Mouse (Mus musculus) MEL (cell line): ENCODE measurements around the gene Borcs7. TPM values are rescaled to one million over a fixed set of nuclear protein-coding genes. Genes with fewer than 3 reads are reported as not detected.

Experiments
- DNase-seq: peaks from one replicate; pipeline ENCODE4 v3.0.0; 2011; ENCODE audit warnings: low read depth, low spot score
- H3K27ac ChIP-seq: 2 replicates; pipeline ENCODE4 v1.5.1; 2012; ENCODE audit warnings: low read depth, mild to moderate bottlenecking, control low read depth, low read length, moderate library complexity; ENCODE audit not compliant: control insufficient read depth
- H3K27me3 ChIP-seq, 2 experiments: fragments of 150-350 bp in 1 of 2; sonication (generic) in 1 of 2; 2 replicates each; pipeline ENCODE4 v1.6.1; 2012; ENCODE audit warnings: low read length in 2 of 2, mild to moderate bottlenecking in 2 of 2, improper control_type of control experiment in 1 of 2, moderate library complexity in 1 of 2; ENCODE audit not compliant: insufficient read depth in 2 of 2, control insufficient read depth in 1 of 2
- H3K36me3 ChIP-seq, 2 experiments: 2 replicates each; pipeline ENCODE4 v1.6.1; 2012 to 2014; ENCODE audit warnings: low read length in 2 of 2, improper control_type of control experiment in 1 of 2, inconsistent platforms in 1 of 2, mild to moderate bottlenecking in 1 of 2; ENCODE audit not compliant: insufficient read depth in 2 of 2, control insufficient read depth in 1 of 2
- H3K4me1 ChIP-seq, 2 experiments: fragments of 150-350 bp in 1 of 2; sonication (generic) in 1 of 2; 2 replicates each; pipeline ENCODE4 v1.6.1; 2012; ENCODE audit warnings: low read length in 2 of 2, improper control_type of control experiment in 1 of 2, mild to moderate bottlenecking in 1 of 2; ENCODE audit not compliant: insufficient read depth in 2 of 2, control insufficient read depth in 1 of 2
- H3K4me3 ChIP-seq, 2 experiments: fragments of 150-350 bp in 1 of 2; sonication (generic) in 1 of 2; 2 replicates each; pipeline ENCODE4 v1.5.1; 2012; ENCODE audit warnings: low read depth in 2 of 2, low read length in 2 of 2, mild to moderate bottlenecking in 2 of 2, moderate library complexity in 2 of 2, control low read depth in 1 of 2, improper control_type of control experiment in 1 of 2; ENCODE audit not compliant: control insufficient read depth in 1 of 2, insufficient read depth in 1 of 2
- H3K79me2 ChIP-seq: 2 replicates; pipeline ENCODE4 v1.6.1; 2012; ENCODE audit warnings: mild to moderate bottlenecking, low read length, moderate library complexity; ENCODE audit not compliant: control insufficient read depth, poor library complexity, insufficient read depth
- H3K9ac ChIP-seq: 2 replicates; pipeline ENCODE4 v1.6.1; 2012; ENCODE audit warnings: low read depth, mild to moderate bottlenecking, control low read depth, low read length, moderate library complexity; ENCODE audit not compliant: control insufficient read depth, poor library complexity, severe bottlenecking
- H3K9me3 ChIP-seq: fragments of 150-350 bp; sonication (generic); replicated peaks from 2 replicates; pipeline ENCODE4 v1.6.1; 2012; ENCODE audit warnings: mild to moderate bottlenecking, low read length, improper control_type of control experiment, moderate library complexity; ENCODE audit not compliant: insufficient read depth
- BHLHE40 ChIP-seq: IDR thresholded peaks from 2 replicates; pipeline ENCODE4 v1.6.1; 2012; ENCODE audit warnings: low read depth, mild to moderate bottlenecking, inconsistent platforms, low read length, improper control_type of control experiment, borderline replicate concordance
- CHD2 ChIP-seq: IDR thresholded peaks from 2 replicates; pipeline ENCODE4 v1.6.1; 2011; ENCODE audit warnings: low read length, improper control_type of control experiment
- EP300 ChIP-seq, 2 experiments: IDR thresholded peaks; 2 replicates each; pipeline ENCODE4 v1.6.1; 2011; ENCODE audit warnings: improper control_type of control experiment in 2 of 2, low read length in 2 of 2, low read depth in 1 of 2, mild to moderate bottlenecking in 1 of 2
- ETS1 ChIP-seq: IDR thresholded peaks from 2 replicates; pipeline ENCODE4 v1.6.1; 2012; ENCODE audit warnings: low read depth, mild to moderate bottlenecking, inconsistent platforms, low read length, improper control_type of control experiment, moderate library complexity
- GABPA ChIP-seq: IDR thresholded peaks from 2 replicates; pipeline ENCODE4 v1.6.1; 2012; ENCODE audit warnings: low read depth, mild to moderate bottlenecking, inconsistent platforms, low read length, improper control_type of control experiment, moderate library complexity
- GATA1 ChIP-seq: IDR thresholded peaks from 2 replicates; pipeline ENCODE4 v1.6.1; 2011; ENCODE audit warnings: low read depth, low read length, improper control_type of control experiment
- HCFC1 ChIP-seq: IDR thresholded peaks from 2 replicates; pipeline ENCODE4 v1.6.1; 2012; ENCODE audit warnings: low read depth, mild to moderate bottlenecking, inconsistent platforms, low read length, improper control_type of control experiment, moderate library complexity
- KAT2A ChIP-seq: conservative IDR thresholded peaks from 2 replicates; pipeline ENCODE4 v1.6.1; 2012; ENCODE audit warnings: low read depth, low read length, improper control_type of control experiment, inconsistent platforms
- MAX ChIP-seq: IDR thresholded peaks from 2 replicates; pipeline ENCODE4 v1.6.1; 2011; ENCODE audit warnings: low read length, improper control_type of control experiment
- MXI1 ChIP-seq: IDR thresholded peaks from 2 replicates; pipeline ENCODE4 v1.6.1; 2011; ENCODE audit warnings: mild to moderate bottlenecking, low read depth, low read length, improper control_type of control experiment
- MYB ChIP-seq: IDR thresholded peaks from 2 replicates; pipeline ENCODE4 v1.6.1; 2011; ENCODE audit warnings: mild to moderate bottlenecking, low read depth, low read length, improper control_type of control experiment
- MYC ChIP-seq: IDR thresholded peaks from 2 replicates; pipeline ENCODE4 v1.6.1; 2011; ENCODE audit warnings: low read depth, mild to moderate bottlenecking, low read length, improper control_type of control experiment, moderate library complexity
- NELFE ChIP-seq: IDR thresholded peaks from 2 replicates; pipeline ENCODE4 v1.6.1; 2011; ENCODE audit warnings: low read depth, low read length, improper control_type of control experiment
- POLR2A ChIP-seq, 2 experiments: IDR thresholded peaks; 2 replicates each; pipeline ENCODE4 v1.6.1; 2011 to 2012; ENCODE audit warnings: low read length in 2 of 2, mild to moderate bottlenecking in 2 of 2, control low read depth in 1 of 2, improper control_type of control experiment in 1 of 2, low read depth in 1 of 2, moderate library complexity in 1 of 2; ENCODE audit not compliant: control insufficient read depth in 1 of 2, insufficient read depth in 1 of 2, poor library complexity in 1 of 2
- POLR2AphosphoS2 ChIP-seq: IDR thresholded peaks from 2 replicates; pipeline ENCODE4 v1.6.1; 2011; ENCODE audit warnings: low read length, improper control_type of control experiment
- RCOR1 ChIP-seq: IDR thresholded peaks from 2 replicates; pipeline ENCODE4 v1.6.1; 2012; ENCODE audit warnings: low read depth, mild to moderate bottlenecking, inconsistent platforms, low read length, improper control_type of control experiment
- TCF12 ChIP-seq: IDR thresholded peaks from 2 replicates; pipeline ENCODE4 v1.6.1; 2014; ENCODE audit warnings: low read depth, mild to moderate bottlenecking, inconsistent platforms, low read length, improper control_type of control experiment, moderate library complexity
- UBTF ChIP-seq: IDR thresholded peaks from 2 replicates; pipeline ENCODE4 v1.6.1; 2012; ENCODE audit warnings: low read depth, mild to moderate bottlenecking, inconsistent platforms, low read length, improper control_type of control experiment, moderate library complexity, borderline replicate concordance; ENCODE audit not compliant: insufficient read depth
- USF1 ChIP-seq: IDR thresholded peaks from 2 replicates; pipeline ENCODE4 v1.6.1; 2014; ENCODE audit warnings: low read depth, mild to moderate bottlenecking, inconsistent platforms, low read length, improper control_type of control experiment, moderate library complexity
- polyA plus RNA-seq, 2 experiments: library from polyadenylated mRNA; stranded (reverse) in 1 of 2; unstranded in 1 of 2; fragments of >175 nt in 1 of 2; fragments of >200 nt in 1 of 2; gene quantifications; 2 replicates each; pipeline versions ENCODE4 v1.2.1 to v1.2.4; 2012; ENCODE audit warnings: low replicate concordance in 2 of 2, low read depth in 1 of 2; ENCODE audit not compliant: insufficient read length in 2 of 2, insufficient read depth in 1 of 2, missing spikeins in 1 of 2
- total RNA-seq: library from RNA; depleted of rRNA; stranded (reverse); fragments of 300-350 nt; gene quantifications from 2 replicates; pipeline ENCODE4 v1.2.3, GENCODE M21; 2012

The Borcs7 gene
- total and polyA plus RNA-seq, 3 experiments: 4.1 to 11.1 TPM; not detected in 1

- H3K36me3 ChIP-seq: peaks cover 0 to 36% of the 10 kb centered on the region in 2 experiments; a peak in 2 of 4 replicates
- no peaks in the 10 kb centered on the region for H3K27me3 ChIP-seq
- H3K4me1 ChIP-seq: peaks cover 17 to 49% of the 10 kb centered on the region in 2 experiments
- TF ChIP-seq USF1 (no peak), KAT2A (no peak), GATA1 (peak; percentile 62), NELFE (no peak), BHLHE40 (no peak), RCOR1 (peak; percentile 42; the same call in 1 of the 2 replicates), ETS1 (peak; percentile 35; the same call in 1 of the 2 replicates), MAX (no peak), MXI1 (no peak), MYC (no peak), EP300 (IDR thresholded peaks at IDR 0.05; ENCODE audit: low read depth in 1 of 2, low read length in 2 of 2) (peak; percentile 44 to 73; a peak in 2 of 4 replicates), GABPA (no peak), HCFC1 (no peak), TCF12 (peak; percentile 46; the same call in 1 of the 2 replicates)
- no peaks in the 10 kb centered on the region for H3K79me2 ChIP-seq
- H3K4me3 ChIP-seq: no peak overlapping the region
- DNase-seq: peak; percentile 26
- no peak overlapping the region for H3K9ac ChIP-seq
- no peak overlapping the region for H3K27ac ChIP-seq
- no peaks in the 10 kb centered on the region for H3K9me3 ChIP-seq
These were observed 20.9 kb downstream of the Borcs7 start for GRCm38 (mm10) chr19:46710614-46711013.

- Histone ChIP-seq H3K9me3 (no peaks in the 10 kb centered on the region), H3K4me1 (peaks cover 11 to 26% of the 10 kb centered on the region in 2 experiments)
- TF ChIP-seq GABPA (no peak), MYB (no peak), POLR2A (IDR thresholded peaks at IDR 0.05; ENCODE audit: control insufficient read depth in 1 of 2, insufficient read depth in 1 of 2, low read depth in 1 of 2, low read length in 2 of 2, poor library complexity in 1 of 2) (no peak), MYC (no peak), CHD2 (no peak), MAX (no peak), UBTF (no peak), MXI1 (no peak), BHLHE40 (no peak), POLR2AphosphoS2 (no peak)
- TF ChIP-seq, all 39 proteins: peak for 0
- no peak overlapping the region for H3K27ac ChIP-seq
- H3K79me2 ChIP-seq: no peaks in the 10 kb centered on the region
- peaks cover 0 to 22% of the 10 kb centered on the region in 2 experiments; a peak in 3 of 4 replicates for H3K36me3 ChIP-seq
- no peak overlapping the region for H3K9ac ChIP-seq
- no peaks in the 10 kb centered on the region for H3K27me3 ChIP-seq
- DNase-seq: no peak
- H3K4me3 ChIP-seq: no peak overlapping the region
These were observed 24.5 kb downstream of the Borcs7 start for GRCm38 (mm10) chr19:46714234-46714633.
